Mouse (Mus musculus): ENCODE measurements around the gene Pkn3.
"Not testable (repeated sequence)": the region's sequence is repeated elsewhere in the genome, so short reads cannot be mapped to it uniquely, and the experiment has no call there.

Gene Pkn3

DNA sequence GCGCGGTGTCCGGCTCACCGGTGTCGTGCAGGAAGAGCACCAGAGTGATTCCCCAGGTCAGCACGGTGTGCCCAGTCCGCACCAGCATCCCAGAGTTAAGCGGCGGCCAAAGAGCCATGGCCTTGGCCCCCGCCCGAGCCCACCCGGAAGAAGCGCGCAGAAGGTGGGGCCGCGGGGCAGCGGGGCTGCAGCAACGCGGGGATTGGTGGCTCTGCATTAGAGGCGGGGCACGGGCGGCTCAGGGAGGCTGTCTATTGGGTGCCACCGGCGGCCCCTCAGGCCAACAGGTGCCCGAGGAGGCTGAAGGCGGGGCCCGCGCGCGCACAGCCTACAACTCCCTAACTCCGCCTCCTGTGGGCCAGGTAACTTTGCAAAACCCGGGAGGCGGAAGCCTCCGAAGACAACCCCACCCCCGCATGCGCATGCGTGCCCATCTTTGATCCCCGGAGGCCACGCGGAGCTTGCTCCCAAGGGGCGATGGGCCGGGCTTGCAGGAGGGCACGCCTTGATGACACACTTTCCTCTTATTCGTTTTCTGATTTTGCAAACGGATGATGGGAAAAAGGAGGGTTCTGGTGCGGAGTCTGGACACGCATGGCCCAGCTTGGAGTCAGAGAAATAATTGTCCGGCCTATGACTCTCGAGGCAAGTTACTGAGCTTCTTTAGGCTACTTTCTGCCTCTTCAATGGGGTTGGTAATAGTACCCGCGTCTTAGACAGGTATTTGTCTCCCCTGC, 16.2 kb downstream of the Pkn3 start, which contains the start of gene Zdhhc12:
Gene Zdhhc12, minus strand, starts transcription at position 178 of the 737 bp plus-strand sequence.
- DNase-seq (ENCODE audit: extremely low read depth, low read depth, low spot score), result peak; percentile 50

DNA sequence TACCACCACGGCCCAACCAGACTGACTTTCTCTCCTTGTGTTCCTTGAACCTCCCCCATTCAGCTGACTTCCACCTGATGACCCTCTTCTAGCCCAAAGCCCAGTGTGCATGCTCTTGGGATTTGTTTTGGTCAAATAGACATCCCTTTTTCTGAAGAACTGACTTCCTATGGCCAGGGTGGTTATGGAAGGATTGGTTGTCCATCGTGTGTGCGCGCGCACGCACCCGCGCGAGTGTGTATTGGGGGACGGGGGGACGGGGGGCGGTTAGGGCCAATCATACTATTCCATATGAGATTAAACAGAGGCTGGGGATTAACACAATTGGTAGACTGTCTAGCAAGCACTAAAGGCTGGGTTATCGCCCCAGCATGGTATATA, 16.7 kb downstream of the Pkn3 start:
- no peak for DNase-seq (ENCODE audit: extremely low read depth, low read depth, low spot score)

GRCm38 (mm10) chr2:30095882-30096527, 18.5 kb downstream of the Pkn3 start:
- DNase-seq (ENCODE audit: extremely low read depth, low read depth, low spot score), result no peak

- DNase-seq (ENCODE audit: extremely low read depth, low read depth, low spot score), result no peak
Measured at GRCm38 (mm10) chr2:30100214-30100613, 22.7 kb downstream of the Pkn3 start.

- DNase-seq (ENCODE audit: extremely low read depth, low read depth, low spot score), result no peak
Measured at GRCm38 (mm10) chr2:30106364-30106763, 28.9 kb downstream of the Pkn3 start.

DNA sequence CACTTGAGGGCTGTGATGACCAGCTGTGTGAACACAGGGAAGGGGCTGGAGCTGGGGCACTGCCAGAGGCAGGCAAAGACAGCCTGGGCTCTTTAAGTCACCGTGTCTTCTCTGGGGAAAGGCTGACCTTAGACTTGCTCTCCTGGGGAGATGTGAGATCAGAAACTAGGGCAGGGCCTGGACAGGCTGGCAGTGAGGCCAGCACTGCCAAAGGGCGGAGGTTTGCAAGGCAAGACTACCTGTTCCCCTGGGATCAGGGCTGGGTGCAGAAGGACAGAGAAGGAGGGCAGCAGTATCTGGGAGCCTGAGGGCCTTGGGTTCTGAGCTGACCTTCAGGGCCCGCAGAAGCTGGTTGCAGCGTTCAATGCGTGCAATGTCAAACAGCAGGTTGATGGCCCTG, 30.2 kb downstream of the Pkn3 start:
- no peak for DNase-seq (ENCODE audit: extremely low read depth, low read depth, low spot score)

GRCm38 (mm10) chr2:30108260-30108659, 30.8 kb downstream of the Pkn3 start:
- no peak for DNase-seq (ENCODE audit: extremely low read depth, low read depth, low spot score)

DNA sequence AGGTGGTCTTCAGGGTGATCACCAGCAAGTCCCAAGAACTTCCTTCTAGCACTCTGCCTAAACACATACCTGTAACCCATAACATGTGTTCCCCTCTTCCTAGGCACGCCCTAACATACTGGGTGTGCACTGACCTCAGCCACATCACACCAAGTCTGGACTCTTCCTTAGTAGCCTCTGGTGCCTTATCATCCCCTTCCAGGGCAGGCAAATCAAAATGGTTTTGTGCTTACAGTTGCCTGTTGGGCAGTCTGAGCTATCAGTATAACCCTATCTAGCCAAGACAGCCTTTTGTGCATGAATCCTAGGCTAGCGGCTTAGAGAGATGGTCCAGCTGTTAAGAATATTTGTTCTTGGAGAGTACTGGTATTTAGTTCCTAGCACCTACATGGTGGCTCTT, 34.0 kb downstream of the Pkn3 start:
- DNase-seq (ENCODE audit: extremely low read depth, low read depth, low spot score), result no peak

DNA sequence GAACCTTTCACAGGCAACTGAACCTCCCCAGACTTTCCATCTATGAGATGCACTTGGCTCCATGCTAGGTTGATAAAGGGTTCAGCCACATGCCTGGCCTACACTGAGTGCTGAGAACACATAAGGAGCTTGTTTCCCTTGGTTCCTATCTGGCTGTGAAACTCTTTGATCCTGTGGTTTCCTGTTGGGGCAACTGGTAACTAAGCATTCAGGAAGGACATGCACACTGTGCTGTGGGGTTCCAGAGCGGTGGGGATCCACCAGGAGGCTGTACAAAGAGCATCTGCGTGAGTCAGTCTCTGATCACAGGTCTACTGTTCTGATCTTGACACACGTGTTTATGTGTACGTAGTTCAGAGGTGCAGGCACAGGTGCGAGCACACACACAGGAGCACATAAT, 35.1 kb downstream of the Pkn3 start:
- DNase-seq (ENCODE audit: extremely low read depth, low read depth, low spot score), result no peak

DNA sequence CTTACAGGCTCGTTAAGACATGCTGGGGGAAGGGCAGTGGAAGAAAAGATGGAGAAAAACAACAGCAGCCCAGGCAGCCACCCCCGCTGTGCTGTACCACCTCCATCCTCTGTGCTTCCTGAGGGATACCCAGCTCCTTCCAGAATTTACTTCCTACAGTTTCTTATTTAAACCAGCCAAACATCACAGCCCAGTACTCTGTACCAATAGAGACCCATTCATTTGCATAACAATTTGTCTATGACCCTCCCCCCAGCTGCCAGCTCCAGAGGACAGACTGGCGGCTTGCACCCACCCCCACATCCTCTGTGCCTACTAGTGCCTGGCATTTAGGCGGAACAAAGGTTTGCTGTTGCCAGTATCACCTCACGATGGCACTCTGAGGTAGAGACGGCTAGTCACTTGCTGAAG, 42.2 kb downstream of the Pkn3 start:
- no peak for DNase-seq (ENCODE audit: extremely low read depth, low read depth, low spot score)

GRCm38 (mm10) chr2:30120269-30120668, 42.8 kb downstream of the Pkn3 start:
- DNase-seq (ENCODE audit: extremely low read depth, low read depth, low spot score), result no peak

- DNase-seq (ENCODE audit: extremely low read depth, low read depth, low spot score), result no peak
Measured at GRCm38 (mm10) chr2:30122766-30123165, 45.3 kb downstream of the Pkn3 start.

GRCm38 (mm10) chr2:30123729-30124471, 46.4 kb downstream of the Pkn3 start:
- no peak for DNase-seq (ENCODE audit: extremely low read depth, low read depth, low spot score)

- no peak for DNase-seq (ENCODE audit: extremely low read depth, low read depth, low spot score)
Measured at GRCm38 (mm10) chr2:30124472-30125274, 47.2 kb downstream of the Pkn3 start, which contains the start of gene Zer1. Gene Zer1, minus strand, starts transcription at chr2:30124585.

GRCm38 (mm10) chr2:30128789-30129188, 51.3 kb downstream of the Pkn3 start:
- no peak for DNase-seq (ENCODE audit: extremely low read depth, low read depth, low spot score)

GRCm38 (mm10) chr2:30130156-30130555, 52.7 kb downstream of the Pkn3 start:
- no peak for DNase-seq (ENCODE audit: extremely low read depth, low read depth, low spot score)

- not testable (repeated sequence) for DNase-seq (ENCODE audit: extremely low read depth, low read depth, low spot score)
Measured at GRCm38 (mm10) chr2:30131240-30131639, 53.8 kb downstream of the Pkn3 start.

DNA sequence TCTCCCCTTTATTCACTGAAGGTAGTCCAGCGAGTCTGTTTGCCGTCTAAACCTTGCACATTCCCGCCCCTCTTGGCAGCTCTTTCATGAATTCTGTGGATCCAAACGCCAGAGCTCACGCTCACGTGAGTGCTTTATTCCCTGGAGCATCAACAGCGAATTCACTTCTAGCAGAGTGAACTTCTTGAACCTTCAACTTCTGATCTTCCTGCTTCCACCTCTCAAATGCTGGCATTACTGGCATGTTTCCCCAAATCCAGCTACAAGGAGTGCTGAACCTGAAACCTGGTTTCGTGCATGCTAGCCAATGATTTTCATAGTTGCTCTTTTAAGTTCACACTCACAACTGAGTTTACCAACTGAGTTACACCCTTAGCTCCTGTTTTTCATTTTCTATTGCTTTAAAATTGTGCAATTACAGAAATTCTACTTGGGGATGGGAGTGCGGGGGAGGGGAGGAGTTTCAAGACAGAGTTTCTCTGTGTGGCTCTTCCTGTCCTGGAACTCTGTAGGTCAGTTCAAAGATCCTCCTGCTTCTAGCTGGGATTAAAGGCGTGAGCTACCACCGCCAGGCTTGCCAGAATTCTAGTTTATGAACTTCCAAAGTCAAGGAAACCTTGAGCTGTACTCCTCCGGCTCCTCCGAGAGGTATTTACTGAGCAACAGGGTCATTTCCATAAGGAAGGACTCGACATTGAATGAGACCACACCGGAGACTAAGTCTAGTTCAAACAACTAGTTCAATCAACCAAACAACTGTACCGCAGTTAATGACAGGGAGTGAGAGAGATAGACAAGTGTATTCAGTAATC, 55.5 kb downstream of the Pkn3 start:
- DNase-seq (ENCODE audit: extremely low read depth, low read depth, low spot score), result peak; percentile 64

DNA sequence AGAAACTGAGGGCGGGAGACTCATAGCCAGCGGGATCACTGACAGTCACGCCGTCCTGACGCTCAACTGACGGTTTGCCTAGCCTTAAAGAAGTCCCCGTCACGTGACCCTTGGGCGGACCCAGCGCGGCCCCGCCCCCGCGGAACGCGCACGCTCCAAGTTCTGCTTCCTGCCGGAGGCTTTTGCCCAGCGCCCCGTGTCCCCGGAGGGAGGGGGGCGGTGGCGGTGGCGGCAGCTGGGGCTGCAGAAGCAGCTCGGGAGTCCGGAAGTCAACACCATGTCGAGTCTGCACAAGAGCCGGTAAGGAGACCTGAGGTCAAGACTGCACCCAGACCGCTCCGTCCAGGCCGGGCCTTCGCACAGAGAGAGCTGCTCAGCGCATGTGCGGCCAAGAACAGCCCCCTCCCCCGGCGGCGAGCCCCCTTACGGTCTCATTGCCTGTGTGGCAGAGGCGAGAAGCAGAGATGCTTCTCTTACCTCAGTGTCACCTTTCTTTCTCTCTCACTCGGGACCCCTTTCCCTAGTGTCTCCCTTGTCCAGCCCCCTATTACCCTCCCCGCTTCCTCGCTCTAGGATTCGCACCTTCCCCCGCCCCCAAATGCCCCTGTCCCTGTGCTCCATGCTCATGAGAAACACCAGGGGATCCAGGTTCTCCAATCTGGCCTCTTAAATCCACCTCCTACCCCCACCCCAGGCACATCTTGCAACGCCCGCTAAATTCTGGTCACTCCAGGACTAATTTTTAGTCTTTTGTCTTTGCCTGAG, 56.3 kb downstream of the Pkn3 start, which contains the start of gene Tbc1d13:
Gene Tbc1d13, plus strand, starts transcription at position 134 of the 765 bp plus-strand sequence.
- DNase-seq (ENCODE audit: extremely low read depth, low read depth, low spot score), result peak; percentile 39
